Mouse (Mus musculus): ENCODE results near the gene Hspb2.

Gene Hspb2

GRCm38 (mm10) chr9:50746214-50746677 lies 5.9 kb downstream of the Hspb2 start, which contains the start of gene 2310030G06Rik:
Gene 2310030G06Rik, minus strand, starts transcription at chr9:50746536.
- DNase-seq: peak; percentile 84

- peak; percentile 73 for DNase-seq
Measured at GRCm38 (mm10) chr9:50745806-50746205, 6.3 kb downstream of the Hspb2 start.

GRCm38 (mm10) chr9:50742744-50743143 lies 9.4 kb downstream of the Hspb2 start:
- peak; percentile 62 for DNase-seq

DNA sequence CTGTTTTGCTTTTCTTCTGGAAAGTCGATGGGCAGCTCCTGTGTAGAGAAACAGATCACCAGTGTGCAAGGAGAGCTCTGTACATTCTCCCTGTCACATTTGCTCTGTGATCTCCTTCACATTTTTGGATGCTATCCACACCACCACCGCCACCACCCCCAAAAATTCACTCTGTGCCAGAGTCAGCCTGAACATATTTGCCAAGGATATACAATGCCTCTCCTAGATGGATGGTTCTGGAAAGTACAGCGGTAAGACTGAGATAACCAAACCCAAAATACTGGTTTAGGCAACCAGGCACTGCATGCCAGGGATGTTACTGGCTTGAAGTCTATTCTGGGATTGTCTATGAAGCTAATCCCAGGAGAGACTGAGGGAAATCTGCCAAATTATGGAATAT lies 9.9 kb downstream of the Hspb2 start:
- peak; percentile 73 for DNase-seq

DNA sequence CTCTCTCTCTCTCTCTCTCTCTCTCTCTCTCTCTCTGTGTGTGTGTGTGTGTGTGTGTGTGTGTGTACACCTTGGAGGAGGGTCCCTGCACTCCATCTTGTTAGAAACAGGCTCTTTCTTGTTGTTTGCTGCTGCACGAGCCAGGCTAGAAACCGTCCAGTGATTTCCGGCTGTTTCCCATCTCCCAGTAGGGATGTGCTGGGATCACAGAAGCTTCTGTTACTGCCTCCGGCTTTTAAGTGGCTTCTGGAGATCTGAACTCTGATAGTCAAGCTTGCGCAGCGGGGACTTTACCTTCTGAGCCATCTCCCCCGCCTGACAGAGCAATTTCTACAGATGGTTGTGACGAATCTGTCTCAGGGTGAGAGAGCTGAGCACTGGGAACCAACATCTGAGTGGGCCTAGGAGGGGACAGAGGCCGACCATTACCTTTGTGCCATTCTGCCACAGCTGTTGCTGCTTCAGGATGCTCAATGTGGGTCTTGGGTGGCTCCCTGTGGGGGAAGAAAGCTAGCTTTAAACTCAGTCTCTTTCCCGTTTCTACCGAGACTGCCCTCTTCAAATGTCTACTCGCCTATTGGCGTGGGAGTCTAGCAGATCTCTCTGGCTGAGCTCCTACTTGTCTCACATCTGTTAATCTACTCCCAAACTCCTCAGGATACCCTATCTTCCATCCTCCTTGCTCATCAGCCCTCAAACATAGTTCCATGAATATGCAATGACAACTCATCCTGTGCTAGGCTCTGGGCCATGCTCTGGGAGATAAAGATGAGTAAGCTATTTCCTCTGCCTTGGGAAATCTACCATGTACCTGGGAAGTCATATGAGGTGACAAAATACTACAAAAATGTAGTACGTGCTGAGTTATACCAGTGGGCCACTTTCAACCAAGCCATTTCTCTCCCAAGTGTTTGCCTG lies 11.0 kb downstream of the Hspb2 start:
- peak; percentile 80 for DNase-seq

DNA sequence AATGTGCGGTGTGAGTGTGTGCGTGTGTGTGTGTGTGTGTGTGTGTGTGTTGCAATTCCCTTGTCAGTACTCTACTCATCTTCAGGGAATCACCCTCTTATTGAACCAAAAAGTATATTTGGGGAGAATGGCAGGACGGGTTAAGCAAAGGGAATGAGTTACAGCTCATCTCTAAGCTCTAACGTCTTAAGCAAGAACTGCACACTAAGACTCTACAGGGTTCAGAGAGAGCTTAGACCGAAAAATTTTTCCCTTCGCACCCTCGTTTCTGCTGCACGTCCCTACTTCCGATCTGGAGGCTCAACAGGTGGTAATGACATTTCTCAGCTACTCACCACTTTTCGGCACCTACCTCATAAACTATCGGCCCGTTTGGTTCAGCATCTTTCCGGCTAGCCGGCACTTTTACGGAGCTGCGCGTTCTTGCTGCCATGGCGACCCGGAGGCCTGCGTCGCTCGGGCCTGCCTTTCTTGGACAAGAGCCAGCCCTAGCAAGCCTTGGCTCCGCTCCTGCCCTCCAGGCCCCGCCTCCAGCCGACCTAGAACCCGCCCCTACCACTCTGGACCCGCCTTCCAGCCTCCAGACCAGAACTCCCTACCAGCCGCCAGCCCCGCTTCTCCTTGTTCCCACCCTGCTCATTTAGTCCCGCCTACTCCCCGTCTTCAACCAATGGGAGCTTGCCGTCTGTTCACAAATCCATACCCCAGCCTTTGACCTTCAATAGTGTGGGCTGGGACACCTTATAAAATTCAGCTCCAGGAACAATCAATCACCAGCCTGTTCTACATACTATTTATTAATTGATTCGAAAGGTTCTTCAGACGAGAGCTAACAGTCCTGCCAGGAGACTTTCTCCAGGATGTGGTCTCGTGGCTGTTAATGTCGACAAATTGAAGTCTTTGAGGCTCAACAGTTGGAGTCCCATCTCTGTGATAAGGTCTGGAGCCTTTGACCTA lies 13.0 kb downstream of the Hspb2 start, which contains the start of gene Dixdc1:
Gene Dixdc1, minus strand, starts transcription at position 604 of the 957 bp plus-strand sequence.
- peak; percentile 99 for DNase-seq

DNA sequence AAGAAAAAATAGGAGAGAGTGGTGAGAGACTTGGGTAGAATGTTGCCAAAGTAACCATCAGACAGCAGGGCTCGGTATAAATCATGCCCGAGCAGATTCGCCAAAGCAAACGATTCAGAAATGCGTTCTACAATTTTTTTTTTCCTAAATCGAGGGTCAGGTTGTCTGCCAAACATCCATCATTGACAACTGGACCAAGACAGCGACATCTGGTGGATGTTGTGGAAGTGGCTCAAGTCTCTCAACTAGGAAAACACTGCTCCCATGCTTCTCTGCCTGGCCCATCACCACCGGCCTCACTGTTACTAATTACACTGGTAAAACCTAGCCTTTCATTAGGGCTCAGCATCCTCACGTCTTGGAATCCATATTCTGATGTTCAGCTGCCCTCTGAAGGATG lies 17.2 kb downstream of the Hspb2 start:
- no peak for DNase-seq

DNA sequence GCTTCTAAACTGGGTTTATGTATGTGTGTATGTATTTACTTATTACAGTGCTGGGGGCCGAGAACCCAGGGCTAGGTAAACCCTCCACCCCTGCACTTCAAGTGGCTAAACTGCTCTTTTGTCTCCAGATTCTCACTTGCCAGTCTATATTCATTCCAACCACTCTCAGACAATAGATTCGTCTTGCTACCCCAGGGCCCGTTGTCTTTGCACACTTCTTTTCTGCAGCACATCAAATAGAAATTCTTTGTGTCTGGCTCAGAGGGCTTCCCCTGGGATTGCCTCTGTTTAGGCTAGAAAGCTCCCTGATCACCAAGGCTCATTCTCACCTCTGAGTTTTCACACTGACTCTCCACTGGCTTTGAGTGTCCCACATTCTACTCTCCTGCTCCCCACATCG lies 19.6 kb downstream of the Hspb2 start:
- no peak for DNase-seq

DNA sequence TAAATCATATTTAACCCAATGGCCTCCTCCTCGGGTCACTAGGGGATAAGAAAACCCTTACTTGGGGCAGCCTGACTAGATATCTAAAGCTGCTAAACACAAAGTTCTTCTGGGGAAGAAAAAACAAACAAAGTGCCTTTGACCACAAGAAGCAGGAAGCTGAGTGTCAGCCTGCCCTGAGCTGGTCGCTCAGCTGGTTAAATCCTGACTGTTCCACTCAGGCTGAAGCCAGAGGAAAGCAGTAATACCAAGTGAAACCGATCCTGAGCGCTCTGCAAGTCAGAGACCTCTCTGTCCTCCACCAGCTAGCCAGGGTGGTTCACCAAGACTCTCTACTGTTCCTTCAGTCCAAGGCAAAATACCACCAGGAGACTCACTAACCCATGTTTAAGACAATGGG lies 22.6 kb downstream of the Hspb2 start:
- no peak for DNase-seq

DNA sequence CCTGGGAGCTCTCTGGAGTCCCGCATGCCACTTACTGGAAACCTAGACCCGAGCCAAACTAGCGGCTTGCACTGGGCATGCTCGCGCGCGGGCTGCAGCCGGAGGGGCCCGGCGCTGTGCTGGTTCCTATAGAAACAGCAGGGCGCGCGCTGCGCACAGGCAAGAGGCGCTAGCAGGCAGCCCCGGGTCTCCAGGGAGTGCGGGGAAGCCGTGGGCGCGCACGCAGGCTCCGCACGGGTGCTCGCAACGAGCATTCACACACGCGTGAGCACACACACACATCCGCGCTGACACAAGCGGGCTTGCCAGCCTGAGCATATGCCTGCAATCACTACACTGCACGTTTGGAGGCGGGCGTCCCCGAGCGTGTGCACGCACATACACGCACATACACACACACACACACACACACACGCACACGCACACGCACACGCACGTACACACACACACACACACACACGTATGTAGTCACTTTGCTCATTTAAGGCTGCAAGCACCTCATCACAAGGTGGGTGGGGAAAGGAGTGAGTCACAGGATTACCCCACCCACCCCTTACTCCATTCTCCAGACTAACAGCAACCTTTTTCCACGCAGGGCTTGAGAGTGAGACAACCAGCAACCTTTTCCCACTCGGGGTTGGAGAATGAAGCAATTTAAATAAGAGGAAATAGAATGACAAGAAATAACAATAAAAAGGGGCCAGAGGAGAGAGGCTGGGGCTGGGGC lies 24.1 kb downstream of the Hspb2 start:
- DNase-seq: peak; percentile 98

- DNase-seq: no peak
Measured at GRCm38 (mm10) chr9:50727171-50727924, 24.8 kb downstream of the Hspb2 start.

DNA sequence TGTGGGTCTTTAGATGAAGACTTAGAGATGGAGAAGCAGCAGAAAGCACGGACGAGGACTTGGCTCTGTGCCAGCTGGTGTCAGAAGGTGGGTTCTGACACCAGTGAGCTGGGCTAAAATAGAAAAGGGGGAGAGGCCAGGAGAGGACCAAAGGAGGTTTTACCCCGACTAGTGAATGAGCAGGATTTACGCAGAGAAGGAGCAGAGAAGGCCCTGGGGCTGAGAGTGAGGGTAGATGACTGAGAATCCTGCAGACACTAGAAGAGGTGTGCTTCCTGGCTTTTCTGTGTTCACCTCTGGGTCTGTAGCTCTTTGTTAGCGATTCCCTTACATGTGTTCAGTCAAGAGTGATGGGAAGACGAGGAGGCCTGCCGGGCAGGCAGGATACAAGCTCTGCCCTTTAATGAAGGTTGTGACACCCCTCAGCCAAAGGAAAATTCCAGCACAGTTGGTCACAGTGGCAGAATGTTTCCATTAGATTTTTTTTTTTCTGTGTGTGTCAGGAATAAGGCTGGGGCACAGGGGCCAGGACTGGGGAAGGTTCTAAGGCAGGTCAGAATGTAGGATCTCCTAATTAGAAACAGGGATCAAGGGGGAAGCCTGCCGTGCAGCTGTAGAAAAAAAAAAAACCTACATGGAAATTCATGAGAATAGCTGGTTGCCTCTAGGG lies 26.1 kb downstream of the Hspb2 start:
- DNase-seq: no peak

GRCm38 (mm10) chr9:50724661-50725330 lies 27.4 kb downstream of the Hspb2 start:
- DNase-seq: no peak

DNA sequence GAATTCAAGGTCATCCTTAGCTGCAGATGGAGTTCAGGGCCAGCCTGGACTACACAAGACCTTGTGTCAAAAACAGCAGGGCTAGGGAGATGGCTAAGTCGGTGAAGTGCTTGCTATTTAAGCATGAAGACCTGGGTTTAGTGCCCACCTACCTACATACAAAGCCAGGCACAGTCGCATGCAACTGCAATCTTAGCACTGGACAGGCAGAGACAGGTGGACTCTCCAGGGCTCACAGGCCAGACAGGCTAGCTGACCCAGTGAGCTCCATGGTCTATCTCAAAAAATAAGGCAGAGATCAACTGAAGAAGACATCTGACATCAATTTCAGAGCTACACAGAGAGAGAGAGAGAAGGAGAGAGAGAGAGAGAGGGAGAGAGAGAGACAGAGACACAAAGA lies 28.0 kb downstream of the Hspb2 start:
- DNase-seq: no peak

- peak; percentile 96 for DNase-seq
Measured at GRCm38 (mm10) chr9:50723406-50723805, 28.7 kb downstream of the Hspb2 start.

DNA sequence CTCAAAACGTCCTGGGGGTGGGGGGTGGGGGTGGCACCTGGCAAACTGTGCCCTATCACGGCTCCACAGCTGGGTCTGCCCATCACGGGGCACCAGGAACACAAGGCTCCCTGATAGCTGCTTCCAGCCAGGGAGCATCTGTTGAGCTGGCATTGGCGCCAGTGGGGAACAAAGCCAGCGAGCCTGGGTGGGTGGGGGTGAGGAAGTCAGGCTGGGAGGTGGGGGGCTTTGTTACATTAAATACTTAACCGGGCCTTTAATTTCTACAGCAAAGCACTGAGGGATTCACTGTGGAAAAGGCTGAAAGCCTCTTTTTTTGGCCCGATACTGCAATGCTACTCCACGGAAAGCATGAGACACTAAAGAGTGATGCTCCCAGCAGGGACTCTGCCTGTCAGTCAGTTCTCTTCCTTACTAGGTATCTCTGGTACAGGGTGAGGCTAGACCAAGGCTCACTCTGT lies 29.7 kb downstream of the Hspb2 start:
- DNase-seq: peak; percentile 95

- peak; percentile 94 for DNase-seq
Measured at GRCm38 (mm10) chr9:50721061-50721460, 31.1 kb downstream of the Hspb2 start.

DNA sequence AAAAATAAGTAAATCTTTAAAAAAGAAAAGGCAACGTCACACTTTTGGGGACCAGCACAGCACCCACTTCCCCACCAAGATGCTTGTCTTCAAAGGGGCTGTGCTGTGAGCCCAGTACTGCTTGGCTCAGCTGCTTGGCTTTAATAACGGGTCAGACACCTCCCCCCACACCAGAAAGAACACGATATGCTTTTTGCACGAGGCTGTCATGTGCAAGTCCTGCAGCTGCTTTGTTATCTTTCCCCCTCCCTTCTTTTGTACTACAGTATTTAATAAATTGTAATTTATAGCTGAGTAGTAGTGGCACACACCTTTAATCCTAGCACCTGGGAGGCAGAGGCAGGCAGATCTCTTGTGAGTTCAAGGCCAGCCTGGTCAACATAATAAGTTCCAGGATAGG lies 33.3 kb downstream of the Hspb2 start:
- no peak for DNase-seq

DNA sequence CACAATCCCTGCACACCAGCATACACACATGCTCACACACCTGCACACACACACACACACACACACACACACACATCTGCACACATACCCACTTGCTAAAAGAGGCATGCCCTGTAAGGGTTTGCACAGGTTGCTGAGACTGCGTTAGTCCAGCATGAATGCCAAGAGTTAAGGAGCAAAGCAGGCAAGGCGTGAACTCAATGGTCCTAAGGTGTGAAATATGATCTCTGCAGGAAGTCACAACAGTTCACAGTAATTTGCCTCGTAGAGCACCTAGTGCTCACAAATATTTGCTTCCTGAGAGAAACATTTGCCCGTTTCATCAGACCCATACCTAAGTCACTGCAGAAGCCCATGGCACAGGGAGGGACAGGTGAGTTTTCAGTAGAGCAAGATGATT lies 38.0 kb downstream of the Hspb2 start:
- no peak for DNase-seq

- no peak for DNase-seq
Measured at GRCm38 (mm10) chr9:50711337-50711736, 40.8 kb downstream of the Hspb2 start.

- DNase-seq: no peak
Measured at GRCm38 (mm10) chr9:50709108-50709507, 43.0 kb downstream of the Hspb2 start.

Data from heart, adult 11 months (tissue).